Mouse (Mus musculus): Measurements from ENCODE around the gene Rassf8. TPM values are rescaled to one million over a fixed set of nuclear protein-coding genes. Genes with fewer than 3 reads are reported as not detected.
A peak's percentile ranks its signal among the peaks of the same experiment; 100 is the strongest.

The Rassf8 gene
- polyA plus RNA-seq, 1 experiment from 2014 or later, result 7.8 TPM

GRCm38 (mm10) chr6:145858414-145858813 lies 111.9 kb downstream of the Rassf8 start:
- H3K27ac ChIP-seq, result no peak overlapping the region
- peaks cover 27% of the 10 kb centered on the region for H3K4me1 ChIP-seq
- 36% methylated on average over 8 of the region's 8 CpGs for WGBS
- H3K4me3 ChIP-seq (replicated peaks), result no peak overlapping the region
- no peak overlapping the region for H3K4me2 ChIP-seq
- no peaks in the 10 kb centered on the region for H3K9me3 ChIP-seq (replicated peaks)
- peaks cover 35% of the 10 kb centered on the region for H3K27me3 ChIP-seq
- H3K36me3 ChIP-seq, result no peaks in the 10 kb centered on the region
- H3K9ac ChIP-seq, result no peak overlapping the region
- ATAC-seq (replicated peaks; ENCODE audit: low FRiP score), result no peak

- Histone ChIP-seq H3K4me1 (peaks cover 39% of the 10 kb centered on the region), H3K4me2 (no peak overlapping the region), H3K36me3 (no peaks in the 10 kb centered on the region), H3K9ac (no peak overlapping the region), H3K4me3 (replicated peaks) (no peak overlapping the region), H3K27me3 (peaks cover 54% of the 10 kb centered on the region), H3K9me3 (replicated peaks) (no peaks in the 10 kb centered on the region), H3K27ac (no peak overlapping the region)
- 34% methylated on average over 2 of the region's 2 CpGs for WGBS
- no peak for ATAC-seq (replicated peaks; ENCODE audit: low FRiP score)
Observed at GRCm38 (mm10) chr6:145860350-145860749, 113.8 kb downstream of the Rassf8 start.

GRCm38 (mm10) chr6:145861462-145862227 lies 115.1 kb downstream of the Rassf8 start:
- Histone ChIP-seq H3K4me2 (peak overlapping the region; percentile 100; the same call in 1 of the 2 replicates), H3K36me3 (no peaks in the 10 kb centered on the region), H3K9me3 (replicated peaks) (no peaks in the 10 kb centered on the region), H3K4me3 (replicated peaks) (no peak overlapping the region), H3K4me1 (peaks cover 42% of the 10 kb centered on the region), H3K9ac (no peak overlapping the region), H3K27ac (no peak overlapping the region), H3K27me3 (peaks cover 62% of the 10 kb centered on the region)
- ATAC-seq (replicated peaks; ENCODE audit: low FRiP score), result no peak
- WGBS, result 83% methylated on average over 9 of the region's 9 CpGs

GRCm38 (mm10) chr6:145862321-145862720 lies 115.8 kb downstream of the Rassf8 start:
- Histone ChIP-seq H3K4me3 (replicated peaks) (peak overlapping the region; percentile 56), H3K4me2 (peak overlapping the region; percentile 100), H3K9ac (no peak overlapping the region; the same call in 1 of the 2 replicates), H3K9me3 (replicated peaks) (no peaks in the 10 kb centered on the region), H3K27me3 (peaks cover 65% of the 10 kb centered on the region), H3K36me3 (no peaks in the 10 kb centered on the region), H3K27ac (no peak overlapping the region), H3K4me1 (peaks cover 49% of the 10 kb centered on the region)
- no peak for ATAC-seq (replicated peaks; ENCODE audit: low FRiP score)
- 27% methylated on average over 4 of the region's 4 CpGs for WGBS

GRCm38 (mm10) chr6:145862739-145863064 lies 116.2 kb downstream of the Rassf8 start:
- Histone ChIP-seq H3K9ac (peak overlapping the region; percentile 56), H3K27ac (no peak overlapping the region), H3K4me2 (peak overlapping the region; percentile 100), H3K36me3 (no peaks in the 10 kb centered on the region), H3K4me3 (replicated peaks) (peak overlapping the region; percentile 56), H3K4me1 (peaks cover 49% of the 10 kb centered on the region), H3K27me3 (peaks cover 63% of the 10 kb centered on the region), H3K9me3 (replicated peaks) (no peaks in the 10 kb centered on the region)
- no peak for ATAC-seq (replicated peaks; ENCODE audit: low FRiP score)
- WGBS, result 1% methylated on average over 35 of the region's 35 CpGs

- Histone ChIP-seq H3K9me3 (replicated peaks) (no peaks in the 10 kb centered on the region), H3K4me1 (peaks cover 49% of the 10 kb centered on the region), H3K4me3 (replicated peaks) (peak overlapping the region; percentile 56), H3K36me3 (no peaks in the 10 kb centered on the region), H3K9ac (peak overlapping the region; percentile 56), H3K4me2 (peak overlapping the region; percentile 100), H3K27ac (no peak overlapping the region), H3K27me3 (peaks cover 62% of the 10 kb centered on the region)
- under 1% methylated on average over 102 of the region's 105 CpGs for WGBS
- peak; percentile 38 for ATAC-seq (replicated peaks; ENCODE audit: low FRiP score)
Observed at GRCm38 (mm10) chr6:145863065-145863971, 116.8 kb downstream of the Rassf8 start.

GRCm38 (mm10) chr6:145864171-145864570 lies 117.6 kb downstream of the Rassf8 start:
- H3K27ac ChIP-seq, result no peak overlapping the region
- peaks cover 62% of the 10 kb centered on the region for H3K27me3 ChIP-seq
- peaks cover 49% of the 10 kb centered on the region for H3K4me1 ChIP-seq
- H3K4me2 ChIP-seq, result peak overlapping the region; percentile 100
- no peak for ATAC-seq (replicated peaks; ENCODE audit: low FRiP score)
- H3K4me3 ChIP-seq (replicated peaks), result peak overlapping the region; percentile 56
- 0 out of 2 replicates have a peak overlapping the region, but pooled peaks have one; percentile 56 for H3K9ac ChIP-seq
- H3K9me3 ChIP-seq (replicated peaks), result no peaks in the 10 kb centered on the region
- WGBS, result 2% methylated on average over 8 of the region's 8 CpGs
- H3K36me3 ChIP-seq, result no peaks in the 10 kb centered on the region

- Histone ChIP-seq H3K4me2 (peak within 1 kb of the TSS; percentile 100), H3K36me3 (no peaks in the 10 kb centered on the region), H3K9me3 (replicated peaks) (no peaks in the 10 kb centered on the region), H3K4me3 (replicated peaks) (peak within 1 kb of the TSS; percentile 56), H3K27ac (peak within 1 kb of the TSS; percentile 52; the same call in 1 of the 2 replicates), H3K4me1 (peaks cover 49% of the 10 kb centered on the region), H3K27me3 (peaks cover 58% of the 10 kb centered on the region), H3K9ac (peak within 1 kb of the TSS; percentile 46)
- peak; percentile 30 for ATAC-seq (replicated peaks; ENCODE audit: low FRiP score)
- WGBS, result under 1% methylated on average over 55 of the region's 57 CpGs
Observed at GRCm38 (mm10) chr6:145865289-145865885, 118.8 kb downstream of the Rassf8 start, which contains the start of gene Bhlhe41. TSS of gene Bhlhe41 (minus strand) at chr6:145865558.

GRCm38 (mm10) chr6:145865886-145866851 lies 119.6 kb downstream of the Rassf8 start:
- Histone ChIP-seq H3K36me3 (no peaks in the 10 kb centered on the region), H3K27me3 (peaks cover 57% of the 10 kb centered on the region), H3K4me2 (peak overlapping the region; percentile 100), H3K27ac (peak overlapping the region; percentile 52; the same call in 1 of the 2 replicates), H3K9ac (peak overlapping the region; percentile 46), H3K9me3 (replicated peaks) (no peaks in the 10 kb centered on the region), H3K4me3 (replicated peaks) (peak overlapping the region; percentile 56), H3K4me1 (peaks cover 49% of the 10 kb centered on the region)
- under 1% methylated on average over 69 of the region's 69 CpGs for WGBS
- peak; percentile 85 for ATAC-seq (replicated peaks; ENCODE audit: low FRiP score)

- WGBS, result 52% methylated on average over 3 of the region's 3 CpGs
- Histone ChIP-seq H3K4me3 (replicated peaks) (no peak overlapping the region), H3K4me1 (peaks cover 49% of the 10 kb centered on the region), H3K27me3 (peaks cover 49% of the 10 kb centered on the region), H3K36me3 (no peaks in the 10 kb centered on the region), H3K27ac (no peak overlapping the region), H3K9me3 (replicated peaks) (no peaks in the 10 kb centered on the region), H3K9ac (no peak overlapping the region), H3K4me2 (peak overlapping the region; percentile 100; the same call in 1 of the 2 replicates)
- ATAC-seq (replicated peaks; ENCODE audit: low FRiP score), result no peak
Observed at GRCm38 (mm10) chr6:145867111-145867510, 120.6 kb downstream of the Rassf8 start.
